Mouse (Mus musculus) stomach, embryonic 14.5 days (tissue): ENCODE measurements around the gene Dpm3. TPM values are rescaled to one million over a fixed set of nuclear protein-coding genes. Genes with fewer than 3 reads are reported as not detected.

Experiments used
- ATAC-seq: fragments of 200-750 bp; cut with Nextera tagmentation; 2 replicates; pipeline ENCODE4 v1.8.0; 2017; ENCODE audit warnings: low read depth, moderate TSS enrichment; ENCODE audit not compliant: insufficient number of reproducible peaks, insufficient read depth, low FRiP score
- H3K27ac ChIP-seq: fragments of 300-500 bp; sonication (generic); 2 replicates; pipeline ENCODE4 v1.5.1; 2014; ENCODE audit warnings: mild to moderate bottlenecking, low read length, moderate library complexity, mixed read lengths
- H3K27me3 ChIP-seq: fragments of 300-500 bp; sonication (generic); 2 replicates; pipeline ENCODE4 v1.6.1; 2014; ENCODE audit warnings: low read length, control low read depth, mixed read lengths; ENCODE audit not compliant: control insufficient read depth, insufficient read depth
- H3K36me3 ChIP-seq: fragments of 300-500 bp; sonication (generic); 2 replicates; pipeline ENCODE4 v1.6.1; 2014; ENCODE audit warnings: mild to moderate bottlenecking, control low read depth, low read length, moderate library complexity, mixed read lengths; ENCODE audit not compliant: control insufficient read depth, insufficient read depth
- H3K4me1 ChIP-seq: fragments of 300-500 bp; sonication (generic); 2 replicates; pipeline ENCODE4 v1.6.1; 2014; ENCODE audit warnings: low read length, control low read depth, mixed read lengths; ENCODE audit not compliant: control insufficient read depth, insufficient read depth
- H3K4me2 ChIP-seq: fragments of 300-500 bp; sonication (generic); replicated peaks from 2 replicates; pipeline ENCODE4 v1.6.1; 2014; ENCODE audit warnings: low read depth, low read length, control low read depth
- H3K4me3 ChIP-seq: fragments of 300-500 bp; sonication (generic); 2 replicates; pipeline ENCODE4 v1.5.1; 2014; ENCODE audit warnings: low read depth, low read length, control low read depth
- H3K9ac ChIP-seq: fragments of 300-500 bp; sonication (generic); replicated peaks from 2 replicates; pipeline ENCODE4 v1.6.1; 2014; ENCODE audit warnings: low read depth, mild to moderate bottlenecking, control low read depth, low read length, moderate library complexity, mixed read lengths
- H3K9me3 ChIP-seq: fragments of 300-500 bp; sonication (generic); 2 replicates; pipeline ENCODE4 v1.6.1; 2016; ENCODE audit warnings: low read depth, low read length, control low read depth; ENCODE audit not compliant: control insufficient read depth
- WGBS: fragments of 180-500 bp; shearing (Covaris S2); extraction: QIAGEN DNeasy Blood & Tissue Kit; methylation state at CpG from one replicate; pipeline ENCODE4 v1.1.7; 2014; 5-methylcytosine and 5-hydroxymethylcytosine counted together
- polyA plus RNA-seq: library from polyadenylated mRNA; unstranded; fragments of >200 nt; fragmentation: Nextera tagmentation; extraction: Ambion mirVana; gene quantifications from 2 replicates; pipeline ENCODE4 v1.2.1, GENCODE M21; 2014

Dpm3 gene
- polyA plus RNA-seq, 1 experiment from 2014 or later = 186 TPM

GRCm38 (mm10) chr3:89296761-89297396, 37.7 kb downstream of the Dpm3 start:
- Histone ChIP-seq H3K4me2 (no peak overlapping the region), H3K9ac (no peak overlapping the region), H3K36me3 (no peaks in the 10 kb centered on the region), H3K9me3 (no peaks in the 10 kb centered on the region), H3K27me3 (no peaks in the 10 kb centered on the region), H3K27ac (no peak overlapping the region), H3K4me3 (no peak overlapping the region), H3K4me1 (no peaks in the 10 kb centered on the region; the same call in 1 of the 2 replicates)
- ATAC-seq = no peak
- WGBS = 82% methylated on average over 11 of the region's 11 CpGs

- H3K27ac ChIP-seq = no peak overlapping the region
- WGBS = 84% methylated on average over 6 of the region's 6 CpGs
- no peaks in the 10 kb centered on the region for H3K9me3 ChIP-seq
Measured at GRCm38 (mm10) chr3:89298908-89299307, 39.8 kb downstream of the Dpm3 start.

GRCm38 (mm10) chr3:89299499-89299898, 40.3 kb downstream of the Dpm3 start:
- H3K36me3 ChIP-seq = no peaks in the 10 kb centered on the region
- peak overlapping the region; percentile 44 for H3K4me2 ChIP-seq
- H3K27ac ChIP-seq = no peak overlapping the region
- no peak overlapping the region for H3K9ac ChIP-seq
- 1% methylated on average over 14 of the region's 14 CpGs for WGBS
- peak overlapping the region; percentile 18 for H3K4me3 ChIP-seq
- no peaks in the 10 kb centered on the region for H3K9me3 ChIP-seq
- no peaks in the 10 kb centered on the region for H3K27me3 ChIP-seq
- H3K4me1 ChIP-seq = no peaks in the 10 kb centered on the region; the same call in 1 of the 2 replicates
- no peak for ATAC-seq

More at GRCm38 (mm10) chr3:89298908-89299307, 39.8 kb downstream of the Dpm3 start:
- H3K4me3 ChIP-seq = no peak overlapping the region
- H3K27me3 ChIP-seq = no peaks in the 10 kb centered on the region
- no peaks in the 10 kb centered on the region for H3K36me3 ChIP-seq
- ATAC-seq = no peak
- no peaks in the 10 kb centered on the region; the same call in 1 of the 2 replicates for H3K4me1 ChIP-seq
- no peak overlapping the region for H3K9ac ChIP-seq
- H3K4me2 ChIP-seq = no peak overlapping the region

GRCm38 (mm10) chr3:89300071-89300470, 40.9 kb downstream of the Dpm3 start:
- H3K9ac ChIP-seq = no peak overlapping the region
- H3K4me3 ChIP-seq = peak overlapping the region; percentile 18; the same call in 1 of the 2 replicates
- no peak overlapping the region for H3K27ac ChIP-seq
- no peaks in the 10 kb centered on the region for H3K36me3 ChIP-seq
- peak overlapping the region; percentile 44 for H3K4me2 ChIP-seq
- H3K4me1 ChIP-seq = no peaks in the 10 kb centered on the region; the same call in 1 of the 2 replicates
- no peaks in the 10 kb centered on the region for H3K9me3 ChIP-seq
- 30% methylated on average over 1 of the region's 1 CpGs for WGBS
- H3K27me3 ChIP-seq = no peaks in the 10 kb centered on the region
- ATAC-seq = no peak

GRCm38 (mm10) chr3:89300514-89300913, 41.4 kb downstream of the Dpm3 start:
- Histone ChIP-seq H3K4me3 (no peak overlapping the region), H3K27me3 (no peaks in the 10 kb centered on the region), H3K4me1 (no peaks in the 10 kb centered on the region; the same call in 1 of the 2 replicates), H3K36me3 (no peaks in the 10 kb centered on the region), H3K9ac (no peak overlapping the region), H3K4me2 (no peak overlapping the region), H3K27ac (no peak overlapping the region), H3K9me3 (no peaks in the 10 kb centered on the region)
- no peak for ATAC-seq
- 68% methylated on average over 2 of the region's 2 CpGs for WGBS

- Histone ChIP-seq H3K27ac (no peak overlapping the region), H3K27me3 (no peaks in the 10 kb centered on the region)
- 57% methylated on average over 6 of the region's 6 CpGs for WGBS
Measured at GRCm38 (mm10) chr3:89304440-89304839, 45.3 kb downstream of the Dpm3 start.

GRCm38 (mm10) chr3:89305105-89305504, 45.9 kb downstream of the Dpm3 start:
- Histone ChIP-seq H3K27ac (no peak overlapping the region), H3K4me2 (no peak overlapping the region), H3K4me1 (no peaks in the 10 kb centered on the region), H3K9me3 (no peaks in the 10 kb centered on the region), H3K36me3 (no peaks in the 10 kb centered on the region), H3K4me3 (no peak overlapping the region), H3K27me3 (no peaks in the 10 kb centered on the region), H3K9ac (no peak overlapping the region)
- 75% methylated on average over 4 of the region's 4 CpGs for WGBS
- ATAC-seq = no peak

More at GRCm38 (mm10) chr3:89304440-89304839, 45.3 kb downstream of the Dpm3 start:
- Histone ChIP-seq H3K4me1 (no peaks in the 10 kb centered on the region; the same call in 1 of the 2 replicates), H3K9me3 (no peaks in the 10 kb centered on the region), H3K4me3 (no peak overlapping the region), H3K4me2 (no peak overlapping the region), H3K9ac (no peak overlapping the region), H3K36me3 (no peaks in the 10 kb centered on the region)
- no peak for ATAC-seq

- 62% methylated on average over 8 of the region's 8 CpGs for WGBS
- H3K27ac ChIP-seq = no peak overlapping the region
- ATAC-seq = no peak
Measured at GRCm38 (mm10) chr3:89305551-89306325, 46.6 kb downstream of the Dpm3 start.

More at GRCm38 (mm10) chr3:89305551-89306325, 46.6 kb downstream of the Dpm3 start:
- H3K4me1 ChIP-seq = no peaks in the 10 kb centered on the region
- H3K27me3 ChIP-seq = no peaks in the 10 kb centered on the region
- no peak overlapping the region for H3K4me2 ChIP-seq
- no peaks in the 10 kb centered on the region for H3K36me3 ChIP-seq
- no peak overlapping the region for H3K4me3 ChIP-seq
- H3K9ac ChIP-seq = no peak overlapping the region
- no peaks in the 10 kb centered on the region for H3K9me3 ChIP-seq
